Mouse (Mus musculus) bone marrow, adult 2 months (tissue): ENCODE data around the gene Spg20. TPM values are rescaled to one million over a fixed set of nuclear protein-coding genes. Genes with fewer than 3 reads are reported as not detected.

Experiments used
- H3K27ac ChIP-seq: fragments of 200-500 bp; 2 replicates; pipeline ENCODE4 v1.5.1; 2012; ENCODE audit warnings: low read depth, mild to moderate bottlenecking, control low read depth, inconsistent platforms, low read length; ENCODE audit not compliant: control insufficient read depth, poor library complexity, insufficient read depth
- H3K4me1 ChIP-seq: fragments of 200-500 bp; 2 replicates; pipeline ENCODE4 v1.6.1; 2011; ENCODE audit warnings: low read length; ENCODE audit not compliant: control insufficient read depth, insufficient read depth
- H3K4me3 ChIP-seq: fragments of 200-500 bp; replicated peaks from 2 replicates; pipeline ENCODE3; 2011; ENCODE audit warnings: mild to moderate bottlenecking, low read depth, low read length, control low read depth; ENCODE audit not compliant: control insufficient read depth
- CTCF ChIP-seq: fragments of 200-500 bp; IDR thresholded peaks from 2 replicates; pipeline ENCODE4 v1.5.1; 2011; ENCODE audit warnings: low read length, control low read depth; ENCODE audit not compliant: control insufficient read depth, insufficient read depth
- POLR2A ChIP-seq: fragments of 200-500 bp; IDR thresholded peaks from 2 replicates; pipeline ENCODE4 v1.6.1; 2011; ENCODE audit warnings: low read depth, mild to moderate bottlenecking, control low read depth, low read length, borderline replicate concordance; ENCODE audit not compliant: control insufficient read depth
- WGBS: fragments of 180-500 bp; shearing (Covaris S2); methylation state at CpG from one replicate; pipeline ENCODE4 v1.1.7; 2018; 5-methylcytosine and 5-hydroxymethylcytosine counted together
- polyA plus RNA-seq: library from polyadenylated mRNA; stranded (reverse); fragments of >200 nt; gene quantifications from 2 replicates; pipeline ENCODE4 v1.2.4, GENCODE M21; 2011; ENCODE audit warnings: low replicate concordance; ENCODE audit not compliant: missing spikeins, insufficient read depth, insufficient read length

The Spg20 gene
- polyA plus RNA-seq, 1 experiment: 6.6 TPM

DNA sequence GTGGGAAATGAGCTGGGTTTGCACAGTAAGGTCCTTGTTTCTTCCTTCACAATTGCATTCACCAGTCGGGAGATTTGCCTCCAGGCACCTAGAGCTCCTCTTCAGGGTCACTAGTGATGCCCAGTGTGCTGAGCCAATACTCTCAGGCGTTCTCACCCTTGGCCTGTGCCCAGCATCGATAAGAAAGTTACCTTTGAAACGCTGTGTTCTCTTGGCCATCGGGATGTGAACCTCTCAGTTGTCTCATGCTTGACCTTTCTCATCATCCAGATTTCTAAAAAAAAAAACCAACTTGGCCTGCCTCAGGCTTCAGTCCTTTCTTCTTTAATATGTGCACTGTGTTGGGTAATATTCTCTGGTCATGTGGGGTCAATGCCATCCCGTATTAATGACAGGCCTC lies 34.5 kb downstream of the Spg20 start:
- 78% methylated on average over 6 of the region's 6 CpGs for WGBS
- no peak overlapping the region for H3K4me3 ChIP-seq
- no peak overlapping the region for H3K27ac ChIP-seq
- H3K4me1 ChIP-seq: no peaks in the 10 kb centered on the region
- TF ChIP-seq POLR2A: no peak
- TF ChIP-seq CTCF: no peak

DNA sequence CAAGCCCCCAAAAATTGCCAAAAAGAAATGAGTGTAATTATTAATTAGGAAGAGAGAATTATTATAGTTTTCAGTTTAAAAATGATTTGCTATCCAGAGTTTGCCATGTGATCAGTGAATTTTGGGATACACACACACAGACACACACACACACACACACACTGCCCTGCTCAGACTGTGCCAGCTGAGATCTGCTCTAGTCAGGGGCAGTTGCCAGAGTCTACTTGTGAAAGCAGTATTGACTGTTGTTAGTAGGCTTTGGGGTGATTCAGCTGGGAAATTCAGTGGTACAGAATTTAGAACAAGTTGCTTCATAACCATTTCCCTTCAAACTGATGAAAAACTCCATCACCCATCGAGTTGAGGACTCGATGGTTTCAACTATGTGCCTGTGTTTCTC lies 35.2 kb downstream of the Spg20 start:
- Histone ChIP-seq H3K4me3 (no peak overlapping the region), H3K27ac (no peak overlapping the region), H3K4me1 (no peaks in the 10 kb centered on the region)
- WGBS: 51% methylated on average over 2 of the region's 2 CpGs
- TF ChIP-seq POLR2A: no peak

DNA sequence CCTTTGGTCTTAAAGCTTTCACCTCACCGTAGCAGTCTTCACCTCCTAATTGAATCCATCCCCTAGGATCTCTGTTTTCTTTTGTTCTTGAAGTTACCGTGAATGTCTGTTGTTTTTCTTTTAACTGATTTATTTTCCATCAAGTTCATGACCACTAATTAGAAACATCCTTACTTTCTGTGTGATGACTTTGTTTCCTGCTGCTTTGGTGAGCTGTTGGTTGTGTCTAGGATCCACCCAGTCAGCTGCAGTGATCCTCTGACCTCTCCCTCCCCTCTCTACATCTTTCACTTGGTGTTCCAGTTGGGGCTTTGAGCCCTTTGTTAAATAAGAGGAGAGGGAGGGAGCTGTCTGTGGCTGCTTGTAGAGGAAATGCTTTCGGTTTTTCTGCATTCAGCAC lies 36.2 kb downstream of the Spg20 start:
- Histone ChIP-seq H3K27ac (no peak overlapping the region), H3K4me1 (no peaks in the 10 kb centered on the region), H3K4me3 (no peak overlapping the region)
- 53% methylated on average over 3 of the region's 3 CpGs for WGBS
- TF ChIP-seq POLR2A: no peak
- no peak for TF ChIP-seq CTCF

GRCm38 (mm10) chr3:55151656-55152433 lies 39.9 kb downstream of the Spg20 start:
- no peak for TF ChIP-seq CTCF
- 45% methylated on average over 7 of the region's 7 CpGs for WGBS

DNA sequence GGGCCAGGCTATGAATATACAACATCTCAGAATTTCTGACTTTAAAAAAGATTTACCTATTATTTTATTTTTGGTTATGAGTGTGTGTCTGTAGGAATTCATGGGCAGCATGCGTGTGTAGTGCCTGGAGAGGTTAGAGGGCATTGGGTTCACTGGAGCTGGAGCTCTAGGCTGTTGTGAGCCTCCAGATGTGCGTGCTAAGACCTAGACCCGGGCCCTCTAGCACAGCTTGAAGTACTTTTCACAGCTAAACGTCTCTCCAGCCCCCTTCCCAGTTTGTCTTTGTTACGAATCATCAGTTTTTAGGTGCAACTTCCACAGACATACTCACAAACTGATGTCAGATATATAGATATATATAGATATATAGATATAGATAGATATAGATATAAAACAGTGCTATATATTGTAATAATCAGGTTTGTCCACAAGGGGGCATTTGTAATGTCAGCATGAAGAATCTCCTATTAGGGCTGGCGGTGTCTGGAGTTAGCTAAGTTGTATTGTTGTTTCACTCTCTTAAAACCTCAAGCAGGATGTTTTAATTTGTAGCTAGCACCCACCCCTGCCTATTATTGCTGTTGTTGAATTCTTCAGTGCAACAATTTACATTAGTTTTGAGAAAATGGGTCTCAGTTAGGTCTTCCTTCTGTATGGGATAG lies 40.9 kb downstream of the Spg20 start:
- no peak overlapping the region for H3K27ac ChIP-seq
- TF ChIP-seq POLR2A (no peak), CTCF (no peak)
- no peaks in the 10 kb centered on the region for H3K4me1 ChIP-seq
- no peak overlapping the region for H3K4me3 ChIP-seq
- WGBS: 60% methylated on average over 6 of the region's 6 CpGs

More at GRCm38 (mm10) chr3:55151656-55152433, 39.9 kb downstream of the Spg20 start:
- H3K27ac ChIP-seq: no peak overlapping the region
- H3K4me3 ChIP-seq: no peak overlapping the region
- no peaks in the 10 kb centered on the region for H3K4me1 ChIP-seq

DNA sequence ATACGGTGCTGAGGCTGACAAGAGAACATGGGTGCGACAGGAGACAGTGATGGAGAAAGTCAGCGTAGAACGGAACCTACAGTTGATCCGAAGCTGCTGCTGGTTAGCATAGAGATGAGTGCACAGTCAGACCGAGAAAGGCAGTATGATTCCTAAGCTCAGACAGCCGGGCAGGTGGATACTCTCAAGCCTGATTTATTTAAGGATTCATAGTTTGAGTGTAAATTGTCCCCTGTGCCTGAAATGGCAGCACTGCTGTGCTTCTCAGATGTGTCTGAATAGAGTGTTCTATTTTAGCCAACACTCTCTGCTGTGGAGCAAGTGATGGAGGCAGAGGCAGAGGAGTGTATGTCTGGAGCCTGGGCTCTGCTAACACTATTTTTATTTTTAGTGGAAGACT lies 42.3 kb downstream of the Spg20 start:
- 71% methylated on average over 7 of the region's 7 CpGs for WGBS

GRCm38 (mm10) chr3:55157413-55157812 lies 45.5 kb downstream of the Spg20 start:
- H3K4me3 ChIP-seq: no peak overlapping the region
- WGBS: 65% methylated on average over 5 of the region's 5 CpGs
- no peaks in the 10 kb centered on the region for H3K4me1 ChIP-seq
- TF ChIP-seq POLR2A (no peak), CTCF (no peak)
- H3K27ac ChIP-seq: no peak overlapping the region

More for the DNA sequence above, 42.3 kb downstream of the Spg20 start:
- Histone ChIP-seq H3K4me3 (no peak overlapping the region), H3K4me1 (no peaks in the 10 kb centered on the region), H3K27ac (no peak overlapping the region)
- TF ChIP-seq POLR2A (no peak), CTCF (no peak)

DNA sequence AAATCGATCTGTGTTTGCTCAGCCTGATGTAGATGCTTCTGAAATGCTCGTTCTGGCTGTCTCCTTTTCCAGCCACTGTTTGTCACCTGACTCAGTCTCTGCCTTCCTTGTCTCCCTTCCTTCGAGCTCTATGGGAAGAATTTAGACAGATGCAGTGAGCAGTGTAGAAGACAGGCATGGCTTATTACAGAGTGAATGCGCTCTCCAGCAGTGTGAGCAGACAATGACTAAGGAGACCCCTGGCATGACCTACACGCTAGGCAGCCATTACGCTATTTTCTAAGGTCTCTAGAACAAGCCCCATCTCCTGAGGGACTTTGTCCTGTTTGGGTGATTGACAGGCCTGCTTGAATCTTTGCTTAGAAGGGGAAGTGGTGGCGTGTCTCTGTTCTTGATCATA lies 49.2 kb downstream of the Spg20 start:
- Histone ChIP-seq H3K4me3 (no peak overlapping the region), H3K4me1 (no peaks in the 10 kb centered on the region), H3K27ac (no peak overlapping the region)
- WGBS: 74% methylated on average over 7 of the region's 7 CpGs
- TF ChIP-seq CTCF (no peak), POLR2A (no peak)
